Mouse (Mus musculus): Measurements from ENCODE around the gene Tom1l2. TPM values are rescaled to one million over a fixed set of nuclear protein-coding genes. Genes with fewer than 3 reads are reported as not detected.

Gene Tom1l2
- polyA plus RNA-seq, 1 experiment: 1.0 TPM

- peaks cover 13% of the 10 kb centered on the region for H3K4me1 ChIP-seq (ENCODE audit: control insufficient read depth)
- H3K9me3 ChIP-seq (ENCODE audit: control insufficient read depth, low read length): no peaks in the 10 kb centered on the region
- no peaks in the 10 kb centered on the region for H3K27me3 ChIP-seq (ENCODE audit: control insufficient read depth)
- H3K36me3 ChIP-seq (ENCODE audit: control insufficient read depth): peaks cover 10% of the 10 kb centered on the region
- H3K4me3 ChIP-seq (replicated peaks): no peak overlapping the region
- TF ChIP-seq TAL1 (IDR thresholded peaks at IDR 0.05; ENCODE audit: low read length) (no peak), GATA1 (IDR thresholded peaks at IDR 0.05; ENCODE audit: low read length) (no peak)
Measured at GRCm38 (mm10) chr11:60286311-60286710, 66.4 kb downstream of the Tom1l2 start.

GRCm38 (mm10) chr11:60280429-60281414, 72.0 kb downstream of the Tom1l2 start:
- H3K4me3 ChIP-seq (replicated peaks): no peak overlapping the region
- H3K9me3 ChIP-seq (ENCODE audit: control insufficient read depth, low read length): no peaks in the 10 kb centered on the region
- peaks cover 31% of the 10 kb centered on the region for H3K36me3 ChIP-seq (ENCODE audit: control insufficient read depth)
- H3K4me1 ChIP-seq (ENCODE audit: control insufficient read depth): peaks cover 44% of the 10 kb centered on the region
- TF ChIP-seq GATA1 (IDR thresholded peaks at IDR 0.05; ENCODE audit: low read length): peak; percentile 73
- peak; percentile 77 for TF ChIP-seq TAL1 (IDR thresholded peaks at IDR 0.05; ENCODE audit: low read length)
- no peaks in the 10 kb centered on the region for H3K27me3 ChIP-seq (ENCODE audit: control insufficient read depth)

DNA sequence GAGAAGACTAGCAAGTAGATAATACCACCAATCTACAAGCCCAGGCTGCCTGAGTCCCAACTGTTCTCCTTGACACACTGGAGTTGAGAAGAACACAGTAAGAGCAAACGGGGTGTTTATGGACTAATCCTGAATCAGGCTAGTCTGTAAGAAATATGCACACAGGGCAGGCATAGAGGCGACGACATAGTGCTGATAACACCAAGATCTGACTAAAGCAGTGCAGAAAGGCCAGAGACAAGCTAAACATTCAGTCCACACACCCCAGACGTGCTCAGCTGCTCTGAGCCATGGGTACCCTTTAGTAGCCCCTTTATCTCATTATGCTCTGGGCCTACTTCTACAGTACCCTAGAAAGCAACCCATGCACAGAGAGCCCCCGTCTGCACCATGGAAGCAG, 73.2 kb downstream of the Tom1l2 start:
- Histone ChIP-seq H3K36me3 (ENCODE audit: control insufficient read depth) (peaks cover 32% of the 10 kb centered on the region), H3K4me3 (replicated peaks) (no peak overlapping the region), H3K4me1 (ENCODE audit: control insufficient read depth) (peaks cover 41% of the 10 kb centered on the region), H3K27me3 (ENCODE audit: control insufficient read depth) (no peaks in the 10 kb centered on the region), H3K9me3 (ENCODE audit: control insufficient read depth, low read length) (no peaks in the 10 kb centered on the region)
- TF ChIP-seq TAL1 (IDR thresholded peaks at IDR 0.05; ENCODE audit: low read length): no peak
- TF ChIP-seq GATA1 (IDR thresholded peaks at IDR 0.05; ENCODE audit: low read length): no peak

GRCm38 (mm10) chr11:60277771-60278170, 74.9 kb downstream of the Tom1l2 start:
- H3K9me3 ChIP-seq (ENCODE audit: control insufficient read depth, low read length): no peaks in the 10 kb centered on the region
- TF ChIP-seq TAL1 (IDR thresholded peaks at IDR 0.05; ENCODE audit: low read length): no peak
- no peak for TF ChIP-seq GATA1 (IDR thresholded peaks at IDR 0.05; ENCODE audit: low read length)
- peaks cover 40% of the 10 kb centered on the region for H3K4me1 ChIP-seq (ENCODE audit: control insufficient read depth)

DNA sequence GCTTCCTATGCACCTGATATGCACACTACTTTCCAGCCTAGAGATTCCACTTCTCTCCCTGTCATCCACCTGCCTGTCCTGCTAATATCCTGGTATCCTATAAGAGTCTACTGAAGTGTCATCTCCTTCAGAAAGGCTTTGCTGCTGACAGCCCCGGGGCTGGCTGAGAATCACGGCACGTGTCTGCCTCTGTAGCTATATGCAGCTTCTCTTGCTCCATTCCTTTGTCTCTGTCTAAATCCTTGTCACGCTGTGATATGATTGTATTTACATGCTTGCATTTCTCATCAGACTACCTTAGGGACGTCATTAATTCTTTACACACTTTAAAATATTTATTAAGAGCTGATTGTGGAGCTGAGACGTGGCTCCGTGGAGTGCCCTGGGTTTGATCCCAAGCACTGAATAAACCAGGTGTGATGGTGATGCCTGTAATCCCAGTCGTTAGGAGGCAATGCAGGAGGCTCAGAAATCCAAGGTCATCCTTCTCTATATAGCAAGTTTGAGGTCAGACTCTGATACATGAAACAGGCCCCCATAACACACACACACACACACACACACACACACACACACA, 75.5 kb downstream of the Tom1l2 start:
- Histone ChIP-seq H3K36me3 (ENCODE audit: control insufficient read depth) (peaks cover 41% of the 10 kb centered on the region), H3K4me1 (ENCODE audit: control insufficient read depth) (peaks cover 40% of the 10 kb centered on the region), H3K9me3 (ENCODE audit: control insufficient read depth, low read length) (no peaks in the 10 kb centered on the region), H3K4me3 (replicated peaks) (no peak overlapping the region), H3K27me3 (ENCODE audit: control insufficient read depth) (no peaks in the 10 kb centered on the region)
- TF ChIP-seq TAL1 (IDR thresholded peaks at IDR 0.05; ENCODE audit: low read length): no peak
- TF ChIP-seq GATA1 (IDR thresholded peaks at IDR 0.05; ENCODE audit: low read length): no peak

More at GRCm38 (mm10) chr11:60277771-60278170, 74.9 kb downstream of the Tom1l2 start:
- Histone ChIP-seq H3K27me3 (ENCODE audit: control insufficient read depth) (no peaks in the 10 kb centered on the region), H3K36me3 (ENCODE audit: control insufficient read depth) (peaks cover 41% of the 10 kb centered on the region), H3K4me3 (replicated peaks) (no peak overlapping the region)

- Histone ChIP-seq H3K27me3 (ENCODE audit: control insufficient read depth) (no peaks in the 10 kb centered on the region), H3K4me1 (ENCODE audit: control insufficient read depth) (peaks cover 40% of the 10 kb centered on the region), H3K4me3 (replicated peaks) (no peak overlapping the region), H3K9me3 (ENCODE audit: control insufficient read depth, low read length) (no peaks in the 10 kb centered on the region), H3K36me3 (ENCODE audit: control insufficient read depth) (peaks cover 47% of the 10 kb centered on the region)
- TF ChIP-seq GATA1 (IDR thresholded peaks at IDR 0.05; ENCODE audit: low read length): no peak
- no peak for TF ChIP-seq TAL1 (IDR thresholded peaks at IDR 0.05; ENCODE audit: low read length)
Measured at GRCm38 (mm10) chr11:60276408-60277093, 76.2 kb downstream of the Tom1l2 start.

GRCm38 (mm10) chr11:60273273-60273805, 79.4 kb downstream of the Tom1l2 start:
- Histone ChIP-seq H3K36me3 (ENCODE audit: control insufficient read depth) (peaks cover 53% of the 10 kb centered on the region), H3K9me3 (ENCODE audit: control insufficient read depth, low read length) (no peaks in the 10 kb centered on the region), H3K27me3 (ENCODE audit: control insufficient read depth) (no peaks in the 10 kb centered on the region), H3K4me1 (ENCODE audit: control insufficient read depth) (peaks cover 9% of the 10 kb centered on the region), H3K4me3 (replicated peaks) (no peak overlapping the region)
- no peak for TF ChIP-seq GATA1 (IDR thresholded peaks at IDR 0.05; ENCODE audit: low read length)
- no peak for TF ChIP-seq TAL1 (IDR thresholded peaks at IDR 0.05; ENCODE audit: low read length)

DNA sequence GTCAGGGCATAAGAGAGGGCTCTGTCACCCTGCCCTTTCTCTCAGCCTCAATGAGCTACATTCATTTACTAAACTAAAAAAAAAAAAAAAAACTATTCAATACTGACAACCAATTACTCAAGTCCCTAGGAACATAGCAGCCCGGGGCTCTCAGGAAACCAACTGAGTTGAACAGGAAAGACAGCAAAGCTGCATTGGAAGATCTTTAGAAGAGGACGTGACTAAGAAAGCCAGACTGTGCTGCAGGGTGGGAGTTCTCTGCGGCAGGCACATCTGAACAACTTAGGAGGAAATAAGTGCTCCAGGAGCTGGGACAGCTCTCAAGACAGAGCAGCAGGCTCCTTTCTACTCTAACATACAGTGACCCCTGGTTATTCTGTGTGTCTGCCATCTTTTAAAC, 84.1 kb downstream of the Tom1l2 start:
- H3K4me3 ChIP-seq (replicated peaks): no peak overlapping the region
- peaks cover 56% of the 10 kb centered on the region for H3K36me3 ChIP-seq (ENCODE audit: control insufficient read depth)
- H3K9me3 ChIP-seq (ENCODE audit: control insufficient read depth, low read length): no peaks in the 10 kb centered on the region
- peaks cover 11% of the 10 kb centered on the region for H3K4me1 ChIP-seq (ENCODE audit: control insufficient read depth)
- TF ChIP-seq TAL1 (IDR thresholded peaks at IDR 0.05; ENCODE audit: low read length): no peak
- no peak for TF ChIP-seq GATA1 (IDR thresholded peaks at IDR 0.05; ENCODE audit: low read length)
- H3K27me3 ChIP-seq (ENCODE audit: control insufficient read depth): no peaks in the 10 kb centered on the region
